Mouse (Mus musculus): ENCODE data around the gene Cldn18.

GRCm38 (mm10) chr9:99729943-99730646, 13.0 kb upstream of the Cldn18 start:
- peak; percentile 75 for TF ChIP-seq CTCF (IDR thresholded peaks at IDR 0.05; ENCODE audit: borderline replicate concordance, insufficient read depth, low read length)
- no peak for TF ChIP-seq POLR2A (IDR thresholded peaks at IDR 0.05; ENCODE audit: low read depth, low read length)
